Mouse (Mus musculus): ENCODE data around the gene Hist2h4.

DNA sequence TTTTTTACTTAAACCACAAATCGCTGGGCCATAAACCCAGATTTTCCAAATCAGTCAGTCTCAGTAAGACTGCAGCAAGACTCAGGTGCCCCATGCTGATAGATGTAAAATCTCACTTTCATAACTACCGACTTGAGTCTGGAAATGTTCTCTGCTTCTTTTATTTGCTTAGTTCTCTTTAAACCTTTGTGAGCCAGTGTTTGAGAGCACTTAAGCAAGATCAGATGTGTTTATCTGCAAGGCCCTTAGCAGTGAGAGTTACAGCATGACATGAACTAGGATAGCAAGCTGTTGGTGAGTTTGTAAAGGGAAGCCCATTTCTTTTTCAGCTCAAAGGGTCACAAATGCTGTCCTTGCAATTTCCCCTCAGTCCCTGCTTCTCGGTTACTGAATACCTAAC lies 5.9 kb downstream of the Hist2h4 start:
- TF ChIP-seq POLR2A (IDR thresholded peaks at IDR 0.05; ENCODE audit: extremely low read depth, insufficient read depth, low read length): no peak
- no peak for TF ChIP-seq CTCF (IDR thresholded peaks at IDR 0.05; ENCODE audit: low read depth, low read length)

Data from liver, adult 2 months (tissue).